Mouse (Mus musculus): ENCODE results near the gene Ldlrad3. TPM values are rescaled to one million over a fixed set of nuclear protein-coding genes. Genes with fewer than 3 reads are reported as not detected.

Ldlrad3 gene
- polyA plus RNA-seq, 1 experiment, result 18.5 TPM

- TF ChIP-seq CTCF (conservative IDR thresholded peaks at IDR 0.05; ENCODE audit: insufficient read depth, insufficient read length, low read depth, low read length) (no peak), POLR2A (IDR thresholded peaks at IDR 0.05; ENCODE audit: low read depth, low read length) (no peak)
- H3K27ac ChIP-seq (ENCODE audit: insufficient read depth, low read depth, low read length), result no peak overlapping the region
- no peak for DNase-seq
- WGBS, result 73% methylated on average over 2 of the region's 2 CpGs
- H3K27me3 ChIP-seq (replicated peaks; ENCODE audit: control insufficient read depth, insufficient read depth, low read length), result no peaks in the 10 kb centered on the region
- no peak overlapping the region for H3K4me3 ChIP-seq (ENCODE audit: insufficient read depth, low read depth, low read length)
- H3K4me1 ChIP-seq (ENCODE audit: control insufficient read depth, insufficient read depth, low read length), result peaks cover 9% of the 10 kb centered on the region; the same call in 1 of the 2 replicates
- no peaks in the 10 kb centered on the region for H3K36me3 ChIP-seq (ENCODE audit: control insufficient read depth, insufficient read depth, low read length)
Observed at GRCm38 (mm10) chr2:101991726-101992125, 194.5 kb downstream of the Ldlrad3 start.

GRCm38 (mm10) chr2:101986344-101987087 is 199.7 kb downstream of the Ldlrad3 start:
- H3K4me1 ChIP-seq (ENCODE audit: control insufficient read depth, insufficient read depth, low read length), result no peaks in the 10 kb centered on the region
- H3K27me3 ChIP-seq (replicated peaks; ENCODE audit: control insufficient read depth, insufficient read depth, low read length), result no peaks in the 10 kb centered on the region
- DNase-seq, result no peak
- TF ChIP-seq POLR2A (IDR thresholded peaks at IDR 0.05; ENCODE audit: low read depth, low read length) (no peak), CTCF (conservative IDR thresholded peaks at IDR 0.05; ENCODE audit: insufficient read depth, insufficient read length, low read depth, low read length) (no peak)
- H3K4me3 ChIP-seq (ENCODE audit: insufficient read depth, low read depth, low read length), result no peak overlapping the region
- no peak overlapping the region for H3K27ac ChIP-seq (ENCODE audit: insufficient read depth, low read depth, low read length)
- no peaks in the 10 kb centered on the region for H3K36me3 ChIP-seq (ENCODE audit: control insufficient read depth, insufficient read depth, low read length)
- 79% methylated on average over 3 of the region's 3 CpGs for WGBS

- no peak for TF ChIP-seq POLR2A (IDR thresholded peaks at IDR 0.05; ENCODE audit: low read depth, low read length)
- no peak for TF ChIP-seq CTCF (conservative IDR thresholded peaks at IDR 0.05; ENCODE audit: insufficient read depth, insufficient read length, low read depth, low read length)
- WGBS, result 96% methylated on average over 9 of the region's 9 CpGs
Observed at GRCm38 (mm10) chr2:101983853-101984543, 202.2 kb downstream of the Ldlrad3 start.

GRCm38 (mm10) chr2:101983082-101983852 is 202.9 kb downstream of the Ldlrad3 start:
- Histone ChIP-seq H3K27me3 (replicated peaks; ENCODE audit: control insufficient read depth, insufficient read depth, low read length) (no peaks in the 10 kb centered on the region), H3K27ac (ENCODE audit: insufficient read depth, low read depth, low read length) (no peak overlapping the region), H3K4me3 (ENCODE audit: insufficient read depth, low read depth, low read length) (no peak overlapping the region), H3K4me1 (ENCODE audit: control insufficient read depth, insufficient read depth, low read length) (no peaks in the 10 kb centered on the region), H3K36me3 (ENCODE audit: control insufficient read depth, insufficient read depth, low read length) (no peaks in the 10 kb centered on the region)
- peak; percentile 42 for DNase-seq
- TF ChIP-seq CTCF (conservative IDR thresholded peaks at IDR 0.05; ENCODE audit: insufficient read depth, insufficient read length, low read depth, low read length) (no peak), POLR2A (IDR thresholded peaks at IDR 0.05; ENCODE audit: low read depth, low read length) (no peak)
- WGBS, result 67% methylated on average over 15 of the region's 15 CpGs

More at GRCm38 (mm10) chr2:101983853-101984543, 202.2 kb downstream of the Ldlrad3 start:
- no peaks in the 10 kb centered on the region for H3K4me1 ChIP-seq (ENCODE audit: control insufficient read depth, insufficient read depth, low read length)
- no peaks in the 10 kb centered on the region for H3K27me3 ChIP-seq (replicated peaks; ENCODE audit: control insufficient read depth, insufficient read depth, low read length)
- no peak overlapping the region for H3K27ac ChIP-seq (ENCODE audit: insufficient read depth, low read depth, low read length)
- no peaks in the 10 kb centered on the region for H3K36me3 ChIP-seq (ENCODE audit: control insufficient read depth, insufficient read depth, low read length)
- no peak overlapping the region for H3K4me3 ChIP-seq (ENCODE audit: insufficient read depth, low read depth, low read length)
- DNase-seq, result no peak

GRCm38 (mm10) chr2:101981964-101982498 is 204.2 kb downstream of the Ldlrad3 start:
- WGBS, result 76% methylated on average over 6 of the region's 6 CpGs
- Histone ChIP-seq H3K27me3 (replicated peaks; ENCODE audit: control insufficient read depth, insufficient read depth, low read length) (no peaks in the 10 kb centered on the region), H3K27ac (ENCODE audit: insufficient read depth, low read depth, low read length) (no peak overlapping the region), H3K4me1 (ENCODE audit: control insufficient read depth, insufficient read depth, low read length) (no peaks in the 10 kb centered on the region), H3K4me3 (ENCODE audit: insufficient read depth, low read depth, low read length) (no peak overlapping the region), H3K36me3 (ENCODE audit: control insufficient read depth, insufficient read depth, low read length) (no peaks in the 10 kb centered on the region)
- DNase-seq, result no peak
- TF ChIP-seq CTCF (conservative IDR thresholded peaks at IDR 0.05; ENCODE audit: insufficient read depth, insufficient read length, low read depth, low read length), result no peak
- no peak for TF ChIP-seq POLR2A (IDR thresholded peaks at IDR 0.05; ENCODE audit: low read depth, low read length)

GRCm38 (mm10) chr2:101981211-101981610 is 205.0 kb downstream of the Ldlrad3 start:
- DNase-seq, result no peak
- Histone ChIP-seq H3K4me1 (ENCODE audit: control insufficient read depth, insufficient read depth, low read length) (no peaks in the 10 kb centered on the region), H3K27me3 (replicated peaks; ENCODE audit: control insufficient read depth, insufficient read depth, low read length) (no peaks in the 10 kb centered on the region), H3K27ac (ENCODE audit: insufficient read depth, low read depth, low read length) (no peak overlapping the region), H3K36me3 (ENCODE audit: control insufficient read depth, insufficient read depth, low read length) (no peaks in the 10 kb centered on the region), H3K4me3 (ENCODE audit: insufficient read depth, low read depth, low read length) (no peak overlapping the region)
- WGBS, result 92% methylated on average over 2 of the region's 2 CpGs
- TF ChIP-seq CTCF (conservative IDR thresholded peaks at IDR 0.05; ENCODE audit: insufficient read depth, insufficient read length, low read depth, low read length), result no peak
- TF ChIP-seq POLR2A (IDR thresholded peaks at IDR 0.05; ENCODE audit: low read depth, low read length), result no peak

All from kidney, adult 2 months (tissue).